Mouse (Mus musculus): ENCODE results near the gene Gdf15.

The Gdf15 gene

GRCm38 (mm10) chr8:70656193-70656790 lies 24.0 kb upstream of the Gdf15 start:
- WGBS, result 62% methylated on average over 13 of the region's 13 CpGs

GRCm38 (mm10) chr8:70655469-70655868 lies 23.2 kb upstream of the Gdf15 start:
- WGBS, result 68% methylated on average over 2 of the region's 2 CpGs

- WGBS, result 81% methylated on average over 1 of the region's 1 CpGs
These were observed 21.9 kb upstream of the Gdf15 start for GRCm38 (mm10) chr8:70654121-70654520.

DNA sequence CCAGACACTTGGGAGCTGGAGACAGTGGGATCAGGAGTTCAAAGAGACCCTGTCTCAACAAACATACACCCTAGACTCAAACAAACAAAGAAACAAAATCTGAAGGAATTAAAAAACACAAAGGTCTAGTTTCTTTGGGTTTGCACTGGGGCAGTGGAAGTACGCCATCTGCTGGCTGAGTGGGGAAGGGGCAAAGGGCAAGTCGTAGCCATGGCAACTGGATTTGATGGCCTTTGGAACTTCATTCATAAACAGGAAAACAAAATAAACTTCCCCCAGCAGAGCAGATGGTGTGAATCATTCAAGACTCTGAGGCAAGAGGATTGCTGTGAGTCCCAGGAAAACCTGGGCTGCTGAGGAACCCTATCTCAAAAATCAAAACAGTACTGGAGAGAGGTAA lies 21.0 kb upstream of the Gdf15 start:
- WGBS, result 47% methylated on average over 2 of the region's 2 CpGs

DNA sequence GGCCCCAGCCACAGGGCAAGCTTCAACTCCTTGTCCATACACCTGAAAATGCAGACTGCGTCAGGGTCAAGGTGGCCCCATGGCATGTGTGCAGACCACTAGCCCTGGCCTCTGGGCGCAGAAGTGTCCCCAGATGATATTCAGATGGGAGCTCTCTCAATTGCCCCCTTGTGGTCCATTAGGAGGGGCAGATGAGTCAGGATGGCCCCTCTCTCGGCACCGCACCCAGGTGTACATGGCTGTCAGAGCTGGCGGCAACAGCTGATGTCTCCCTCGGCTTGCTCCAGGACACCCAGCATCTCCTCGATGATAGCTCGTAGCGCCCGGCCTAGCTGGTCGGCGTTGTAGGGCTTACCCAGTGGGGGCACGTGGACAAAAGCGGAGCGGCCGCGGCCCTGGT lies 18.1 kb upstream of the Gdf15 start:
- WGBS, result 96% methylated on average over 17 of the region's 17 CpGs

- 41% methylated on average over 4 of the region's 4 CpGs for WGBS
These were observed 17.1 kb upstream of the Gdf15 start for GRCm38 (mm10) chr8:70649324-70649723.

DNA sequence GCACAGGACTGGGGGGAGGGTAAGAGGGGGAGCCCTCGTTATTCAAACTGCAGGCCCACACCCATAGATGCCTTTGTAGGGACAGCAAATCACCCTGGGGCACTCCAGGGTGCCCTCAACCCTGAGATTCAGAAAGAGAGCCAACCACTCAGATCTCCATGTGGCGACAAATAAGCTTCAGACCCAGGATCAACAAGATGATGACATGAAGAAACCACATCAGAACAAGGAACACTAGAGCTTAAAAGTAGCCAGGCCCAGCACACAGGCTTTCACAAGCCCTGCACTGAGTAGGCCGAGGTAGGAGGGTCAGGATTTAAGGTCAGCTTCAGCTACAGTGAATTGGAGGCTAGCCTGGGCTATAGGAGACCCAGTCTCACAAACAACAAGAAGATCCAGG lies 16.7 kb upstream of the Gdf15 start:
- 71% methylated on average over 3 of the region's 3 CpGs for WGBS

GRCm38 (mm10) chr8:70648164-70648442 lies 15.8 kb upstream of the Gdf15 start:
- WGBS, result 59% methylated on average over 1 of the region's 1 CpGs

GRCm38 (mm10) chr8:70647343-70648163 lies 15.3 kb upstream of the Gdf15 start:
- WGBS, result 77% methylated on average over 8 of the region's 8 CpGs

- WGBS, result 85% methylated on average over 6 of the region's 6 CpGs
These were observed 14.1 kb upstream of the Gdf15 start for GRCm38 (mm10) chr8:70646369-70646768.

- 60% methylated on average over 17 of the region's 17 CpGs for WGBS
These were observed 13.4 kb upstream of the Gdf15 start for GRCm38 (mm10) chr8:70645501-70646224.

DNA sequence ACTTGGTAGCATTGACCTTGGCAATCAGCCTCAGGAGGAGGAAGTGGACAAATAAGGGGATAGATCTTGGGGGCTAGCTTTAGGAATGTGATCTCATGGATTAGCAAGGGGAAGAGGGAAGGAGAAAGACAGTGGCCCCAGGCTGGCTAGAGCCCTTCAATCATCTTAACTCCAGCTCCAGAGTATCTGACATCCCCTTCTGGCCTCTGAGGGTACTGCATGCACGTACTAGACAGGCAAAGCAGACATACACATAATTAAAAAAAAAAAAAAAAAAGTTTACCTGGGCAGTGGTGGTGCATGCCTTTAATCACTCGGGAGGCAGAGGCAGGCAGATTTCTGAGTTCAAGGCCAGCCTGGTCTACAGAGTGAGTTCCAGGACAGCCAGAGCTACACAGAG lies 11.8 kb upstream of the Gdf15 start:
- 90% methylated on average over 2 of the region's 2 CpGs for WGBS

GRCm38 (mm10) chr8:70643019-70643418 lies 10.8 kb upstream of the Gdf15 start:
- WGBS, result 73% methylated on average over 3 of the region's 3 CpGs

GRCm38 (mm10) chr8:70638752-70639151 lies 6.5 kb upstream of the Gdf15 start:
- whole genome bisulfite sequencing, result 86% methylated on average over 9 of the region's 9 CpGs

GRCm38 (mm10) chr8:70636838-70637237 lies 4.6 kb upstream of the Gdf15 start:
- 82% methylated on average over 8 of the region's 8 CpGs for WGBS

DNA sequence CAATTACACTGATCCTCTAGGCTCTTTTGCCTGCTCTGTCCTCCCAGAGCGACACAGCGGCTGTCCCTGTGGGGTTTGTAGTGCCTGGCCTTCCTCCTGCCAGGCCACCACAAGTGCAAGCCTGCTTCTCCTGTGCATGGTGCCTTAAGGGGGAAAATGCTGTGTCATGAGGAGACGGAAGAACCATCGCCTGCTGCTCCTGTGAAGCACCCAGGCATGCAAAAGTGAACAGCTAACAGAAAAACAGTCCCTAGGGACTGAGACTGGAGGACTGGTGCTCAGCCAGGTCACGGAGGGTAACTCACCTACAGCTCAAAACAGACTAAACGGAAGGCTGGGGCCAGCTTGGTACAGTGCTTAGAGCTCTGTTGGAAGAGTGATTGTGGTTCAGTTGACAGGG lies 3.3 kb upstream of the Gdf15 start:
- 84% methylated on average over 6 of the region's 6 CpGs for WGBS

GRCm38 (mm10) chr8:70634066-70634465 lies 1.8 kb upstream of the Gdf15 start:
- WGBS, result 56% methylated on average over 6 of the region's 6 CpGs

- 25% methylated on average over 24 of the region's 24 CpGs for WGBS
These were observed 820 bp downstream of the Gdf15 start for GRCm38 (mm10) chr8:70631436-70631835.

DNA sequence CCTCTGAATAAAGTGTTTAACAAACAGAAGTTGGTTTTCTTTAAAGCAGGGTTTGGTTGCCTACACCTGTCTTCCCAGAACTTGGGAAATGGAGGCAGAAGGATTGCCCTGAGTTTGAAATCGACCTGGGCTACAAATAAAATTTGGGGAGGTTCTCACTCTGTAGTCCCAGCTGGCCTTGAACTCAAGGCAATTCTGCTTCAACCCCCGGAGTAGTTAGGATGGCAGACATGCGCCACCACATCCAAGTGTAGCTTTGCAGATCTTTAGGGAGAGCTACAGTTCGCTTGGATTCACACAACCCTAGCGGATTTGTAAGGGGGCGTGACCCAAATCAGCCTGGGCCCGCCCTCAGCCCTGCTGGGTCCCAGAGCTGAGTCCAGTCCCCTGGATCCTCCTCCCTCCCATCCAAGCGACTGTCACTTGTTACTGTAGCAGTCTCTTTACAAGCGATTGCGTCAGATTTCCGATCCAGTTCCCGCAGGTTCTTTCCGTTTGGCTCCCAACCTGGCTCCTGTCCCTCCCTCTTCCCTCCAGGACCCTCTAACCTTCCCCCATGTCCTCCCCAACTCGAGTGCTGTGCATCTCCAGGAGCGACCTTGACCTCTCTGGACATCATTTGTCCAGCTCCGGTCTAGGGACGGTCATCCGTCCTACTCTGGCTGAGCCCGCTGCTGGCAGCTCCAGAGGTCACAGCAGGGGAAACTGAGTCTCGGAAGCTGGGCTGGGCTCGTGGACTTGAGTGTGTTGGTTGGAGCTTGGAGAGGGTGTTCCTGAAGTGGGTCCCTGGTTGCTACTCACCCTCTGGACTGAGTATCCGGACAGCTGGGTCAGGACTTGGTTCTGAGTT lies 1.5 kb downstream of the Gdf15 start:
- 15% methylated on average over 22 of the region's 22 CpGs for WGBS

DNA sequence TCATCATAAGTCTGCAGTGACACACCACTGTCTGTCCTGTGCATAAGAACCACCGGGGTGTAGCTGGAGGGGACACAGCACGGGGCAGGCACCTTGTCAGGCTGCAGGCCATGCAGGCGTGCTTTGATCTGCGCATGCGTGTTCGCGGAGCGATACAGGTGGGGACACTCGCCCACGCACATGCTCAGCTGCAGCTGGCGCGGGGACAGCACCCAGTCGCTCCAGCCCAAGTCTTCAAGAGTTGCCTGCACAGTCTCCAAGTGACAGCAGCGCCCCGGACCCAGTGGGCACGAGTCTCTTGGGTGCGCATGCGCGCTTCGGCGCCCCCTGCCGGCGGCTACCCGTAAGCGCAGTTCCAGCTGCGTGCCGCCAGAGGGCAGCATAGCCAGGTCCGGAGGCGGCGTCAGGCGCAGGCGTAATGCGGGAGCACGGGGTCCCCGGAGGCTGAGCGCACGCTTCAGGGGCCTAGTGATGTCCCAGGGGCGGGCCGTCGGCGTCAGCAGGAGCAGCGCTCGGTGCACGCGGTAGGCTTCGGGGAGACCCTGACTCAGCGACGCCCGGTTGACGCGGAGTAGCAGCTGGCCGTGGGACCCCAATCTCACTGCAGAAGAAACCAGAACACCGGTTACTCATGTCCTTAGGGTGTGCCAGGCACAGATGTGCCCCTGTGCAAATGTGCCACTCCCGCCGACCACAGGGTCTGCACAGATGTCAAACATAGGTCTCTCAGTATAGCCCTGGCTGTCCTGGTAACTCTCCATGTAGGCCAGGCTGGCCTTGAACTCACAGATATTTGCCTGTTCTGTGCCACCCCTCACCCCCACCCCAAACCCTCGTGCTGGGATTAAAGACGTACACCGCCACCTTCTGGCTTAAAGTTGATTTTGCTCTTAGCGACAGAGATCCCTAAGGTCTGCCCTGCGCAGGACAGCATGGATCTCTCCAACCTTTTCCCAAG lies 2.4 kb downstream of the Gdf15 start:
- under 1% methylated on average over 60 of the region's 60 CpGs for WGBS

GRCm38 (mm10) chr8:70628986-70629490 lies 3.2 kb downstream of the Gdf15 start:
- WGBS, result 54% methylated on average over 7 of the region's 7 CpGs

Data from cerebral cortex, adult 2 months (tissue).